ENCODE assay signal across 38 mouse cellular contexts in genomic region chr3:93096447-93096846, GRCm38 (mm10). TPM values are rescaled to one million over a fixed set of nuclear protein-coding genes. Genes with fewer than 3 reads are reported as not detected.
"Had no signal": no experiment of that assay in that cellular context is flagged by ENCODE, and none has a peak within 500 bp of the region (broad histone marks: within the 10 kb centered on the region; RNA-seq: fewer than 3 reads in every experiment).

No protein-coding gene starts in this region.

- H3K9me3 ChIP-seq: heart, embryonic 10.5 days; heart, embryonic 12.5 days; heart, embryonic 13.5 days; heart, embryonic 15.5 days; hindbrain, embryonic 10.5 days; hindbrain, embryonic 12.5 days; hindbrain, embryonic 13.5 days; hindbrain, embryonic 15.5 days; intestine, embryonic 15.5 days had no signal

- H3K9ac ChIP-seq: heart, embryonic 12.5 days; heart, embryonic 13.5 days; heart, embryonic 15.5 days; hindbrain, embryonic 12.5 days; hindbrain, embryonic 13.5 days; hindbrain, embryonic 14.5 days; hindbrain, embryonic 15.5 days; intestine, embryonic 15.5 days had no signal

- ATAC-seq: hindbrain, embryonic 16.5 days; hindbrain, postnatal 0 days; inflammation-experienced regulatory T-cells, adult 6 months; intestine, embryonic 15.5 days; intestine, embryonic 16.5 days; intestine, postnatal 0 days had no signal

- H3K4me2 ChIP-seq: heart, embryonic 11.5 days; heart, embryonic 12.5 days; heart, embryonic 13.5 days; heart, embryonic 15.5 days; hindbrain, embryonic 12.5 days; hindbrain, embryonic 13.5 days; hindbrain, embryonic 14.5 days; hindbrain, embryonic 15.5 days; intestine, embryonic 15.5 days had no signal

- H3K27ac ChIP-seq: heart, adult 2 months; heart, embryonic 10.5 days; heart, embryonic 13.5 days; heart, embryonic 15.5 days; hindbrain, embryonic 10.5 days; hindbrain, embryonic 12.5 days; hindbrain, embryonic 13.5 days; hindbrain, embryonic 14.5 days; hindbrain, embryonic 15.5 days; hindbrain, postnatal 0 days; intestine, embryonic 15.5 days; layer of hippocampus, adult 2 months; left cerebral cortex, adult 2 months had no signal

- DNase-seq: heart, adult 18-20 months; heart, adult 2 months; heart, postnatal 10 days; heart, postnatal 14 days; heart, postnatal 36 days; heart, postnatal 4 days; kidney, adult 11 months; kidney, adult 2 months; kidney, adult 8-10 months; kidney, postnatal 25 days; kidney, postnatal 36 days; kidney, postnatal 4 days; layer of hippocampus, adult 9-11 months; layer of hippocampus, postnatal 36 days had no signal

- H3K4me1 ChIP-seq: heart, embryonic 10.5 days; heart, embryonic 12.5 days; heart, embryonic 13.5 days; heart, embryonic 15.5 days; hindbrain, embryonic 10.5 days; hindbrain, embryonic 12.5 days; hindbrain, embryonic 13.5 days; hindbrain, embryonic 15.5 days; intestine, embryonic 15.5 days had no signal

- H3K4me3 ChIP-seq: heart, adult 2 months; heart, embryonic 10.5 days; heart, embryonic 12.5 days; heart, embryonic 13.5 days; heart, embryonic 15.5 days; hindbrain, embryonic 10.5 days; hindbrain, embryonic 12.5 days; hindbrain, embryonic 13.5 days; hindbrain, embryonic 15.5 days; intestine, embryonic 15.5 days; layer of hippocampus, adult 2 months; left cerebral cortex, adult 2 months had no signal

- H3K36me3 ChIP-seq: heart, embryonic 10.5 days; heart, embryonic 12.5 days; heart, embryonic 13.5 days; heart, embryonic 15.5 days; hindbrain, embryonic 10.5 days; hindbrain, embryonic 12.5 days; hindbrain, embryonic 13.5 days; hindbrain, embryonic 15.5 days; intestine, embryonic 15.5 days had no signal

- H3K27me3 ChIP-seq: heart, embryonic 12.5 days; heart, embryonic 13.5 days; heart, embryonic 15.5 days; hindbrain, embryonic 12.5 days; hindbrain, embryonic 13.5 days; hindbrain, embryonic 15.5 days; intestine, embryonic 15.5 days had no signal

RNA-seq across cellular contexts. Expression of gene Gm4858, which starts 27.8 kb away (rescaled TPM):
- polyA plus RNA-seq: heart, adult 2 months; heart, embryonic 10.5 days; heart, embryonic 11.5 days; heart, embryonic 12.5 days; heart, embryonic 13.5 days; heart, embryonic 14.5 days; heart, embryonic 15.5 days; heart, embryonic 16.5 days; heart, postnatal 0 days; hindbrain, embryonic 10.5 days; hindbrain, embryonic 11.5 days; hindbrain, embryonic 12.5 days; hindbrain, embryonic 13.5 days; hindbrain, embryonic 14.5 days; hindbrain, embryonic 15.5 days; hindbrain, embryonic 16.5 days; hindbrain, postnatal 0 days; inflammation-experienced regulatory T-cells, adult 6 months; intestine, embryonic 14.5 days; intestine, embryonic 15.5 days; intestine, embryonic 16.5 days; intestine, postnatal 0 days; kidney, adult 2 months; large intestine, adult 2 months had no signal

RNA-seq across cellular contexts. Expression of gene Crnn, which starts 48.1 kb away (rescaled TPM):
- polyA plus RNA-seq: heart, adult 2 months; heart, embryonic 10.5 days; heart, embryonic 11.5 days; heart, embryonic 12.5 days; heart, embryonic 13.5 days; heart, embryonic 14.5 days; heart, embryonic 15.5 days; heart, postnatal 0 days; hindbrain, embryonic 10.5 days; hindbrain, embryonic 11.5 days; hindbrain, embryonic 12.5 days; hindbrain, embryonic 13.5 days; hindbrain, embryonic 14.5 days; hindbrain, embryonic 15.5 days; hindbrain, embryonic 16.5 days; hindbrain, postnatal 0 days; inflammation-experienced regulatory T-cells, adult 6 months; intestine, embryonic 14.5 days; intestine, embryonic 15.5 days; intestine, embryonic 16.5 days; intestine, postnatal 0 days; kidney, adult 2 months; large intestine, adult 2 months had no signal
